Mouse (Mus musculus) layer of hippocampus, adult 2 months (tissue): ENCODE measurements around the gene Diras1. TPM values are rescaled to one million over a fixed set of nuclear protein-coding genes. Genes with fewer than 3 reads are reported as not detected.

Experiments
- DNase-seq, 2 experiments: peaks; one replicate each; pipeline ENCODE4 v3.0.0; 2022; ENCODE audit warnings: low spot score in 2 of 2
- H3K27ac ChIP-seq: fragments of 200-600 bp; 2 replicates; pipeline ENCODE4 v1.8.1; 2022
- H3K4me3 ChIP-seq: fragments of 200-600 bp; 2 replicates; pipeline ENCODE4 v1.8.1; 2022; ENCODE audit warnings: mild to moderate bottlenecking
- CTCF ChIP-seq: fragments of 200-600 bp; conservative IDR thresholded peaks from 2 replicates; pipeline ENCODE4 v1.8.1; 2022; ENCODE audit warnings: antibody characterized with exemption, mild to moderate bottlenecking, moderate library complexity
- total RNA-seq, 2 experiments: library from RNA; stranded (reverse); gene quantifications; 2 replicates each; pipeline ENCODE4 v1.2.3; 2021

Diras1 gene
- total RNA-seq, 2 experiments from 2014 or later = 95.2 to 100 TPM

GRCm38 (mm10) chr10:80972071-80972987 lies 53.1 kb downstream of the Diras1 start:
- no peak for DNase-seq
- Histone ChIP-seq H3K4me3 (no peak overlapping the region), H3K27ac (no peak overlapping the region; the same call in 1 of the 2 replicates)
- TF ChIP-seq CTCF = no peak

DNA sequence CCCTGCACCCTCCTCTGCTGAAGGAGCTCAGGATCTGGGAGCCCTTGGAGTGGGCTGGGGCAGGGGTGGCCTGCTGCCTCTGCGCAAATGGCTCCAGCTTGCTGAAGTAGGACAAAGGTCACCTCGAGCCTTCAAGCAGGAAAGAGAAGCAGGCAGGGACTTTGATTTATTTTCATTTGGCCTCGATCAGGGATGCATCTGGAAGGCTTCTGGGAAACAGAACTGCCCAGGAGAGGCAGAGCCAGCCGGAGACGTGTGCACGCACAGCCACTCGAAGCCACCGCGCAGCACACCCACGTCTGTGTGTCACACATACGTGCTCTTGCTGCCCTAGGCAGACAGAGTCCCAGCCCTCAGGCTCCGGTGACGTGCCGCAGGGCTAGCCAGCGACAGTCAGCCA lies 53.9 kb downstream of the Diras1 start:
- H3K27ac ChIP-seq = no peak overlapping the region; the same call in 1 of the 2 replicates
- no peak overlapping the region for H3K4me3 ChIP-seq
- TF ChIP-seq CTCF = no peak
- no peak for DNase-seq

DNA sequence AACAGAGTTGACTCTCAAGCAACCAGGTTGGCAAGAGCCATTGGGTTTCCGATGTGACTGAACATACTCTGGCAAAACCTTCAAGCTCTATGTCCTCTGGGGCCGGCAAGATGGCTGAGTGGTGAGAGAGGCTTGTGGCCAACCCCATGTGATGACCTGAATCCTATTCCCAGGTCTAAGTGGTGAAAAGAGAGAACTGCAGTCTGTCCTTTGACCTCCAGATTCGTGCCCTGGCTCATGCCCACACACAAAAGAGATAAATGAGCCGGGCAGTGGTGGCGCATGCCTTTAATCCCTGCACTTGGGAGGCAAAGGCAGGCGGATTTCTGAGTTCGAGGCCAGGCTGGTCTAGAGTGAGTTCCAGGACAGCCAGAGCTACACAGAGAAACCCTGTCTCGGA lies 55.3 kb downstream of the Diras1 start:
- DNase-seq = no peak
- no peak overlapping the region for H3K4me3 ChIP-seq
- H3K27ac ChIP-seq = no peak overlapping the region
- TF ChIP-seq CTCF = no peak

Other genes starting within 250 kb of the Diras1 start
- 10 to 100 TPM; 51.7 to 55.1 TPM for gene Sf3a2, start 227.5 kb downstream of the Diras1 start, total RNA-seq
- gene Plekhj1, start 227.0 kb downstream of the Diras1 start, total RNA-seq = 10 to 100 TPM; 68.4 to 76.3 TPM
- 1 to 10 TPM; 2.7 to 5.3 TPM for gene Amh, start 220.4 kb downstream of the Diras1 start, total RNA-seq
- 1 to 10 TPM; 1.9 to 2.5 TPM for gene Jsrp1, start 212.2 kb downstream of the Diras1 start, total RNA-seq
- gene Oaz1, start 199.0 kb downstream of the Diras1 start, total RNA-seq = 100 to 1,000 TPM; 478 to 493 TPM
- 10 to 100 TPM; 49.4 to 54.3 TPM for gene Lingo3, start 181.6 kb downstream of the Diras1 start, total RNA-seq
- gene Lsm7, start 170.5 kb downstream of the Diras1 start, total RNA-seq = 10 to 100 TPM; 51.6 to 53.3 TPM
- 10 to 100 TPM; 61.2 to 63.2 TPM for gene Sppl2b, start 170.4 kb downstream of the Diras1 start, total RNA-seq
- under 1 TPM; 0.46 to 0.56 TPM for gene Tmprss9, start 153.8 kb downstream of the Diras1 start, total RNA-seq
- 100 to 1,000 TPM; 134 to 145 TPM for gene Timm13, start 124.7 kb downstream of the Diras1 start, total RNA-seq
- gene Lmnb2, start 107.4 kb downstream of the Diras1 start, total RNA-seq = 10 to 100 TPM; 20.8 to 21.9 TPM
- gene Gadd45b, start 95.6 kb downstream of the Diras1 start, total RNA-seq = 10 to 100 TPM; 17.0 to 17.5 TPM
- gene Gng7, start 10.7 kb downstream of the Diras1 start, total RNA-seq = 100 to 1,000 TPM; 161 to 176 TPM
- 10 to 100 TPM; 60.8 to 66.1 TPM for gene Slc39a3, start 11.8 kb upstream of the Diras1 start, total RNA-seq
- gene Sgta, start 34.5 kb upstream of the Diras1 start, total RNA-seq = 100 to 1,000 TPM; 176 TPM
- 10 to 100 TPM; 52.0 to 52.6 TPM for gene Thop1, start 44.4 kb upstream of the Diras1 start, total RNA-seq
- gene Creb3l3, start 73.2 kb upstream of the Diras1 start, total RNA-seq = under 1 TPM; 0.20 to 0.66 TPM
- gene Map2k2, start 80.3 kb upstream of the Diras1 start, total RNA-seq = 100 to 1,000 TPM; 132 to 139 TPM
- gene Zbtb7a, start 109.6 kb upstream of the Diras1 start, total RNA-seq = 100 to 1,000 TPM; 103 to 109 TPM
- 10 to 100 TPM; 29.4 to 29.5 TPM for gene Pias4, start 142.3 kb upstream of the Diras1 start, total RNA-seq
- 100 to 1,000 TPM; 907 to 909 TPM for gene Eef2, start 151.0 kb upstream of the Diras1 start, total RNA-seq
- 10 to 100 TPM; 73.6 to 78.4 TPM for gene Dapk3, start 157.3 kb upstream of the Diras1 start, total RNA-seq
- not detected for gene 4930442H23Rik, start 158.2 kb upstream of the Diras1 start, total RNA-seq
- under 1 TPM; 0.32 to 0.33 TPM for gene Nmrk2, start 176.4 kb upstream of the Diras1 start, total RNA-seq
- 100 to 1,000 TPM; 144 to 150 TPM for gene Atcay, start 205.2 kb upstream of the Diras1 start, total RNA-seq
- 10 to 100 TPM; 66.2 to 70.2 TPM for gene Zfr2, start 207.5 kb upstream of the Diras1 start, total RNA-seq
- 100 to 1,000 TPM; 260 to 267 TPM for gene Matk, start 227.3 kb upstream of the Diras1 start, total RNA-seq
- gene Mrpl54, start 241.3 kb upstream of the Diras1 start, total RNA-seq = 10 to 100 TPM; 37.4 to 42.0 TPM
- gene Apba3, start 241.3 kb upstream of the Diras1 start, total RNA-seq = 10 to 100 TPM; 32.6 to 37.3 TPM